Mouse (Mus musculus): ENCODE results near the gene Tomt. TPM values are rescaled to one million over a fixed set of nuclear protein-coding genes. Genes with fewer than 3 reads are reported as not detected.

Gene Tomt
- total and polyA plus RNA-seq, 2 experiments: 0.22 TPM; not detected in 1

GRCm38 (mm10) chr7:101939758-101940157, 33.6 kb upstream of the Tomt start:
- Histone ChIP-seq H3K79me2 (ENCODE audit: control insufficient read depth, insufficient read depth, low read length) (peaks cover 31% of the 10 kb centered on the region; the same call in 1 of the 2 replicates), H3K27ac (replicated peaks; ENCODE audit: insufficient read depth, low read depth, low read length) (no peak overlapping the region), H3K4me3 (ENCODE audit: insufficient read depth, low read depth, low read length) (no peak overlapping the region), H3K4me1 (ENCODE audit: control insufficient read depth, insufficient read depth, low read length) (no peaks in the 10 kb centered on the region; the same call in 1 of the 2 replicates), H3K9ac (ENCODE audit: low read depth, low read length) (no peak overlapping the region), H3K36me3 (ENCODE audit: control insufficient read depth, insufficient read depth, low read length) (no peaks in the 10 kb centered on the region), H3K27me3 (ENCODE audit: control insufficient read depth, insufficient read depth, low read length) (no peaks in the 10 kb centered on the region)
- TF ChIP-seq CTCF (IDR thresholded peaks at IDR 0.05; ENCODE audit: low read depth, low read length) (no peak), POLR2A (IDR thresholded peaks at IDR 0.05; ENCODE audit: extremely low read depth, insufficient read depth, low read length) (no peak)
- 44% methylated on average over 4 of the region's 4 CpGs for WGBS
- DNase-seq (ENCODE audit: extremely low read depth, low read depth, low spot score): peak; percentile 56

GRCm38 (mm10) chr7:101938348-101938747, 32.2 kb upstream of the Tomt start:
- 60% methylated on average over 2 of the region's 2 CpGs for WGBS
- Histone ChIP-seq H3K9ac (ENCODE audit: low read depth, low read length) (no peak overlapping the region), H3K36me3 (ENCODE audit: control insufficient read depth, insufficient read depth, low read length) (no peaks in the 10 kb centered on the region), H3K4me3 (ENCODE audit: insufficient read depth, low read depth, low read length) (no peak overlapping the region), H3K4me1 (ENCODE audit: control insufficient read depth, insufficient read depth, low read length) (peaks cover 2% of the 10 kb centered on the region), H3K27me3 (ENCODE audit: control insufficient read depth, insufficient read depth, low read length) (no peaks in the 10 kb centered on the region), H3K79me2 (ENCODE audit: control insufficient read depth, insufficient read depth, low read length) (peaks cover 35% of the 10 kb centered on the region; the same call in 1 of the 2 replicates), H3K27ac (replicated peaks; ENCODE audit: insufficient read depth, low read depth, low read length) (no peak overlapping the region)
- TF ChIP-seq POLR2A (IDR thresholded peaks at IDR 0.05; ENCODE audit: extremely low read depth, insufficient read depth, low read length) (no peak), CTCF (IDR thresholded peaks at IDR 0.05; ENCODE audit: low read depth, low read length) (no peak)
- DNase-seq (ENCODE audit: extremely low read depth, low read depth, low spot score): no peak

- Histone ChIP-seq H3K79me2 (ENCODE audit: control insufficient read depth, insufficient read depth, low read length) (peaks cover 35% of the 10 kb centered on the region; the same call in 1 of the 2 replicates), H3K27me3 (ENCODE audit: control insufficient read depth, insufficient read depth, low read length) (no peaks in the 10 kb centered on the region), H3K9ac (ENCODE audit: low read depth, low read length) (no peak overlapping the region), H3K36me3 (ENCODE audit: control insufficient read depth, insufficient read depth, low read length) (no peaks in the 10 kb centered on the region), H3K4me1 (ENCODE audit: control insufficient read depth, insufficient read depth, low read length) (peaks cover 5% of the 10 kb centered on the region), H3K27ac (replicated peaks; ENCODE audit: insufficient read depth, low read depth, low read length) (no peak overlapping the region), H3K4me3 (ENCODE audit: insufficient read depth, low read depth, low read length) (no peak overlapping the region)
- DNase-seq (ENCODE audit: extremely low read depth, low read depth, low spot score): no peak
- WGBS: 69% methylated on average over 4 of the region's 4 CpGs
- TF ChIP-seq CTCF (IDR thresholded peaks at IDR 0.05; ENCODE audit: low read depth, low read length): no peak
- no peak for TF ChIP-seq POLR2A (IDR thresholded peaks at IDR 0.05; ENCODE audit: extremely low read depth, insufficient read depth, low read length)
Measured at GRCm38 (mm10) chr7:101937569-101937968, 31.4 kb upstream of the Tomt start.

GRCm38 (mm10) chr7:101936996-101937395, 30.8 kb upstream of the Tomt start:
- Histone ChIP-seq H3K4me1 (ENCODE audit: control insufficient read depth, insufficient read depth, low read length) (peaks cover 6% of the 10 kb centered on the region), H3K79me2 (ENCODE audit: control insufficient read depth, insufficient read depth, low read length) (peaks cover 35% of the 10 kb centered on the region; the same call in 1 of the 2 replicates), H3K27ac (replicated peaks; ENCODE audit: insufficient read depth, low read depth, low read length) (no peak overlapping the region), H3K9ac (ENCODE audit: low read depth, low read length) (no peak overlapping the region), H3K4me3 (ENCODE audit: insufficient read depth, low read depth, low read length) (no peak overlapping the region), H3K27me3 (ENCODE audit: control insufficient read depth, insufficient read depth, low read length) (no peaks in the 10 kb centered on the region), H3K36me3 (ENCODE audit: control insufficient read depth, insufficient read depth, low read length) (no peaks in the 10 kb centered on the region)
- WGBS: 94% methylated on average over 4 of the region's 4 CpGs
- no peak for DNase-seq (ENCODE audit: extremely low read depth, low read depth, low spot score)
- TF ChIP-seq CTCF (IDR thresholded peaks at IDR 0.05; ENCODE audit: low read depth, low read length) (no peak), POLR2A (IDR thresholded peaks at IDR 0.05; ENCODE audit: extremely low read depth, insufficient read depth, low read length) (no peak)

GRCm38 (mm10) chr7:101935957-101936356, 29.8 kb upstream of the Tomt start:
- WGBS: 92% methylated on average over 4 of the region's 4 CpGs
- peaks cover 35% of the 10 kb centered on the region; the same call in 1 of the 2 replicates for H3K79me2 ChIP-seq (ENCODE audit: control insufficient read depth, insufficient read depth, low read length)
- TF ChIP-seq POLR2A (IDR thresholded peaks at IDR 0.05; ENCODE audit: extremely low read depth, insufficient read depth, low read length) (no peak), CTCF (IDR thresholded peaks at IDR 0.05; ENCODE audit: low read depth, low read length) (no peak)
- H3K4me3 ChIP-seq (ENCODE audit: insufficient read depth, low read depth, low read length): no peak overlapping the region
- no peak overlapping the region for H3K27ac ChIP-seq (replicated peaks; ENCODE audit: insufficient read depth, low read depth, low read length)
- H3K4me1 ChIP-seq (ENCODE audit: control insufficient read depth, insufficient read depth, low read length): peaks cover 6% of the 10 kb centered on the region
- no peak overlapping the region for H3K9ac ChIP-seq (ENCODE audit: low read depth, low read length)
- DNase-seq (ENCODE audit: extremely low read depth, low read depth, low spot score): no peak
- H3K27me3 ChIP-seq (ENCODE audit: control insufficient read depth, insufficient read depth, low read length): no peaks in the 10 kb centered on the region
- H3K36me3 ChIP-seq (ENCODE audit: control insufficient read depth, insufficient read depth, low read length): no peaks in the 10 kb centered on the region

GRCm38 (mm10) chr7:101933751-101934240, 27.6 kb upstream of the Tomt start, which contains the start of the genes Lrrc51 and Numa1:
Gene Lrrc51, minus strand, starts transcription at chr7:101933895.
Gene Numa1, plus strand, starts transcription at chr7:101934111.
- Histone ChIP-seq H3K79me2 (ENCODE audit: control insufficient read depth, insufficient read depth, low read length) (peaks cover 28% of the 10 kb centered on the region; the same call in 1 of the 2 replicates), H3K4me1 (ENCODE audit: control insufficient read depth, insufficient read depth, low read length) (peaks cover 6% of the 10 kb centered on the region; the same call in 1 of the 2 replicates), H3K27ac (replicated peaks; ENCODE audit: insufficient read depth, low read depth, low read length) (peak within 1 kb of the TSS; percentile 68), H3K9ac (ENCODE audit: low read depth, low read length) (peak within 1 kb of the TSS; percentile 88), H3K27me3 (ENCODE audit: control insufficient read depth, insufficient read depth, low read length) (no peaks in the 10 kb centered on the region), H3K4me3 (ENCODE audit: insufficient read depth, low read depth, low read length) (peak within 1 kb of the TSS; percentile 86), H3K36me3 (ENCODE audit: control insufficient read depth, insufficient read depth, low read length) (no peaks in the 10 kb centered on the region)
- DNase-seq (ENCODE audit: extremely low read depth, low read depth, low spot score): peak; percentile 97
- under 1% methylated on average over 40 of the region's 40 CpGs for WGBS
- no peak for TF ChIP-seq CTCF (IDR thresholded peaks at IDR 0.05; ENCODE audit: low read depth, low read length)
- TF ChIP-seq POLR2A (IDR thresholded peaks at IDR 0.05; ENCODE audit: extremely low read depth, insufficient read depth, low read length): peak; percentile 44; the same call in 1 of the 2 replicates

All from liver, adult 2 months (tissue).